Mouse (Mus musculus) CH12.LX (cell line): ENCODE measurements around the gene Rps11. TPM values are rescaled to one million over a fixed set of nuclear protein-coding genes. Genes with fewer than 3 reads are reported as not detected.

Experiments used
- DNase-seq: peaks from one replicate; pipeline ENCODE4 v3.0.0-alpha.2; 2013; ENCODE audit errors: extremely low read depth
- H3K27ac ChIP-seq: 2 replicates; pipeline ENCODE4 v1.5.1; 2012; ENCODE audit warnings: low read depth, mild to moderate bottlenecking, control low read depth, moderate library complexity; ENCODE audit not compliant: insufficient read depth
- H3K27me3 ChIP-seq: replicated peaks from 2 replicates; pipeline ENCODE3; 2012; ENCODE audit warnings: inconsistent platforms
- H3K36me3 ChIP-seq, 2 experiments: replicated peaks in 1 of 2; 2 replicates each; pipeline versions ENCODE3 to v1.6.1; 2012; ENCODE audit warnings: inconsistent platforms in 1 of 2, low read length in 1 of 2, mild to moderate bottlenecking in 1 of 2, mixed read lengths in 1 of 2, moderate library complexity in 1 of 2; ENCODE audit not compliant: control insufficient read depth in 1 of 2, insufficient read depth in 1 of 2
- H3K4me1 ChIP-seq, 2 experiments: 2 replicates each; pipeline ENCODE4 v1.6.1; 2012; ENCODE audit warnings: inconsistent platforms in 1 of 2, moderate library complexity in 1 of 2; ENCODE audit not compliant: insufficient read depth in 2 of 2, control insufficient read depth in 1 of 2
- H3K4me2 ChIP-seq: 2 replicates; pipeline ENCODE4 v1.6.1; 2012; ENCODE audit warnings: low read depth, mild to moderate bottlenecking, control low read depth; ENCODE audit not compliant: poor library complexity, insufficient read depth, severe bottlenecking
- H3K4me3 ChIP-seq, 3 experiments: fragments of 150-350 bp in 1 of 3; sonication (generic) in 1 of 3; replicated peaks in 1 of 3; 2 replicates each; pipeline versions ENCODE3 to v1.5.1; 2011 to 2012; ENCODE audit warnings: low read depth in 2 of 3, low read length in 2 of 3, mild to moderate bottlenecking in 2 of 3, moderate library complexity in 2 of 3, control low read depth in 1 of 3, improper control_type of control experiment in 1 of 3, inconsistent platforms in 1 of 3, mixed read lengths in 1 of 3; ENCODE audit not compliant: poor library complexity in 1 of 3
- H3K79me2 ChIP-seq: replicated peaks from 2 replicates; pipeline ENCODE4 v1.6.1; 2012; ENCODE audit warnings: mild to moderate bottlenecking, moderate library complexity; ENCODE audit not compliant: control insufficient read depth, poor library complexity, insufficient read depth, severe bottlenecking; ENCODE audit errors: extremely low read depth
- H3K9ac ChIP-seq: 2 replicates; pipeline ENCODE4 v1.6.1; 2012; ENCODE audit warnings: low read depth, mild to moderate bottlenecking, control low read depth, moderate library complexity; ENCODE audit not compliant: insufficient read depth
- H3K9me3 ChIP-seq: replicated peaks from 2 replicates; pipeline ENCODE3; 2012; ENCODE audit warnings: low read length, inconsistent platforms, mixed read lengths
- BHLHE40 ChIP-seq: IDR thresholded peaks from 2 replicates; pipeline ENCODE4 v1.6.1; 2011; ENCODE audit warnings: mild to moderate bottlenecking, low read depth, low read length, improper control_type of control experiment
- CTCF ChIP-seq, 2 experiments: IDR thresholded peaks in 1 of 2; conservative IDR thresholded peaks in 1 of 2; 2 replicates each; pipeline ENCODE4 v1.5.1; 2011 to 2012; ENCODE audit warnings: low read depth in 2 of 2, low read length in 2 of 2, improper control_type of control experiment in 1 of 2, inconsistent platforms in 1 of 2, mild to moderate bottlenecking in 1 of 2, moderate library complexity in 1 of 2
- E2F4 ChIP-seq: IDR thresholded peaks from 2 replicates; pipeline ENCODE4 v1.6.1; 2011; ENCODE audit warnings: low read depth, low read length, improper control_type of control experiment; ENCODE audit not compliant: insufficient replicate concordance
- ELF1 ChIP-seq: IDR thresholded peaks from 2 replicates; pipeline ENCODE4 v1.6.1; 2014; ENCODE audit warnings: low read depth, mild to moderate bottlenecking, inconsistent platforms, low read length, improper control_type of control experiment
- EP300 ChIP-seq: IDR thresholded peaks from 2 replicates; pipeline ENCODE4 v1.6.1; 2011; ENCODE audit warnings: low read length, improper control_type of control experiment
- GABPA ChIP-seq: IDR thresholded peaks from 2 replicates; pipeline ENCODE4 v1.6.1; 2012; ENCODE audit warnings: low read depth, low read length, improper control_type of control experiment, inconsistent platforms; ENCODE audit not compliant: insufficient replicate concordance
- IRF4 ChIP-seq: IDR thresholded peaks from 2 replicates; pipeline ENCODE4 v1.6.1; 2014; ENCODE audit warnings: low read depth, mild to moderate bottlenecking, inconsistent platforms, low read length, improper control_type of control experiment
- JUN ChIP-seq: IDR thresholded peaks from 2 replicates; pipeline ENCODE4 v1.6.1; 2011; ENCODE audit warnings: low read depth, mild to moderate bottlenecking, low read length, improper control_type of control experiment, moderate library complexity; ENCODE audit not compliant: insufficient read depth
- JUND ChIP-seq: conservative IDR thresholded peaks from 2 replicates; pipeline ENCODE4 v1.6.1; 2011; ENCODE audit warnings: low read depth, low read length, improper control_type of control experiment
- KAT2A ChIP-seq: IDR thresholded peaks from 2 replicates; pipeline ENCODE4 v1.6.1; 2012; ENCODE audit warnings: low read length, improper control_type of control experiment, inconsistent platforms; ENCODE audit not compliant: insufficient replicate concordance
- MAFK ChIP-seq: IDR thresholded peaks from 2 replicates; pipeline ENCODE4 v1.6.1; 2011; ENCODE audit warnings: low read length, improper control_type of control experiment; ENCODE audit not compliant: insufficient replicate concordance
- MAX ChIP-seq: IDR thresholded peaks from 2 replicates; pipeline ENCODE4 v1.6.1; 2011; ENCODE audit warnings: low read length, improper control_type of control experiment
- MAZ ChIP-seq: IDR thresholded peaks from 2 replicates; pipeline ENCODE4 v1.6.1; 2012; ENCODE audit warnings: low read depth, mild to moderate bottlenecking, inconsistent platforms, low read length, improper control_type of control experiment, moderate library complexity
- MYC ChIP-seq: IDR thresholded peaks from 2 replicates; pipeline ENCODE4 v1.6.1; 2011; ENCODE audit warnings: low read depth, mild to moderate bottlenecking, improper control_type of control experiment, low read length
- NELFE ChIP-seq: IDR thresholded peaks from 2 replicates; pipeline ENCODE4 v1.6.1; 2011; ENCODE audit warnings: low read depth, low read length, improper control_type of control experiment
- PAX5 ChIP-seq: IDR thresholded peaks from 2 replicates; pipeline ENCODE4 v1.6.1; 2012; ENCODE audit warnings: low read length, inconsistent platforms, mixed read lengths
- POLR2A ChIP-seq: IDR thresholded peaks from 2 replicates; pipeline ENCODE4 v1.6.1; 2011; ENCODE audit warnings: low read depth, mild to moderate bottlenecking, improper control_type of control experiment, low read length
- RAD21 ChIP-seq: IDR thresholded peaks from 2 replicates; pipeline ENCODE4 v1.6.1; 2011; ENCODE audit warnings: low read depth, mild to moderate bottlenecking, low read length, improper control_type of control experiment, moderate library complexity
- RCOR1 ChIP-seq: conservative IDR thresholded peaks from 2 replicates; pipeline ENCODE4 v1.6.1; 2012; ENCODE audit warnings: low read depth, mild to moderate bottlenecking, inconsistent platforms, low read length, improper control_type of control experiment
- TBP ChIP-seq: conservative IDR thresholded peaks from 2 replicates; pipeline ENCODE4 v1.6.1; 2011; ENCODE audit warnings: low read depth, low read length, improper control_type of control experiment
- UBTF ChIP-seq: IDR thresholded peaks from 2 replicates; pipeline ENCODE4 v1.6.1; 2012; ENCODE audit warnings: low read depth, mild to moderate bottlenecking, inconsistent platforms, low read length, improper control_type of control experiment, moderate library complexity
- USF1 ChIP-seq: IDR thresholded peaks from 2 replicates; pipeline ENCODE4 v1.6.1; 2014; ENCODE audit warnings: low read depth, mild to moderate bottlenecking, inconsistent platforms, low read length, improper control_type of control experiment
- USF2 ChIP-seq: conservative IDR thresholded peaks from 2 replicates; pipeline ENCODE4 v1.6.1; 2011; ENCODE audit warnings: low read depth, low read length, improper control_type of control experiment
- ZC3H11A ChIP-seq: IDR thresholded peaks from 2 replicates; pipeline ENCODE4 v1.6.1; 2012; ENCODE audit warnings: low read depth, mild to moderate bottlenecking, inconsistent platforms, low read length, improper control_type of control experiment
- ZMIZ1 ChIP-seq: IDR thresholded peaks from 2 replicates; pipeline ENCODE4 v1.6.1; 2012; ENCODE audit warnings: low read depth, mild to moderate bottlenecking, inconsistent platforms, low read length, improper control_type of control experiment
- ZNF384 ChIP-seq: IDR thresholded peaks from 2 replicates; pipeline ENCODE4 v1.6.1; 2012; ENCODE audit warnings: low read depth, low read length, improper control_type of control experiment, inconsistent platforms
- dilution Hi-C: fragments of 300-500 bp; cut with MboI; formaldehyde crosslinking; loops from 2 replicates; pipeline ENCODE4 v1.14.3; 2020; ENCODE audit warnings: low sequenced_read_pairs; ENCODE audit not compliant: extremely low pct_unique_long_range_greater_than_20kb, extremely low pct_ligation_motif_present
- in situ Hi-C: fragments of 300-500 bp; cut with MboI; formaldehyde crosslinking; loops from 3 replicates; pipeline ENCODE4 v1.14.3; 2019; ENCODE audit warnings: low sequenced_read_pairs, low pct_ligation_motif_present, low pct_unique_long_range_greater_than_20kb, mixed read lengths
- polyA plus RNA-seq: library from polyadenylated mRNA; unstranded; fragments of >175 nt; gene quantifications from 2 replicates; pipeline ENCODE4 v1.2.1, GENCODE M21; 2012; ENCODE audit warnings: low read depth; ENCODE audit not compliant: insufficient read length
- total RNA-seq, 2 experiments: library from RNA; depleted of rRNA; stranded (reverse); fragments of 300-350 nt in 1 of 2; fragments of >200 nt in 1 of 2; gene quantifications; 2 replicates each; pipeline ENCODE4 v1.2.3; 2012 to 2014

Gene Rps11
- total and polyA plus RNA-seq, 3 experiments: 898 to 1,839 (median 1,699) TPM

DNA sequence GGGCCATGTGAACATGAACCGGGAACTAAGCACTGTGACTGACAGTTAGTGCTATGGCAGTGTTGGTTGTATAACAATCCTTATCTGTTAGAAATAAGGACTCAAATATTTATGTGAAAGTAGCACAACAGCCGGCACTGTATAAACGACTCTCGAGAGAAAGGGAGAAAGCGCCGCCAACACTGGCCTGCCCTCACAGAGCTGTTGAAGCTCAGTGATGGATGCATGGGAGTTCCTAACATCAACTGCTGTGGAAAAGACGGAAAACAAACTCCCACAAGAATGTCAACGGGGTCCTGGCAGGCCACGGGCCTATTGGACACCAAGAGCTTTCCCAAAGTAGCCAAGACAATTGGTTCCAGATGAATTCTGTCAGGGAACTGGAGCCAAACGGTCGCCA, 27.1 kb upstream of the Rps11 start:
- dilution Hi-C loops: no loop called here
- Histone ChIP-seq H3K36me3 (peaks cover 0 to 40% of the 10 kb centered on the region in 2 experiments), H3K9me3 (no peaks in the 10 kb centered on the region), H3K27ac (no peak overlapping the region), H3K4me3 (no peak overlapping the region), H3K4me2 (no peak overlapping the region), H3K9ac (no peak overlapping the region), H3K79me2 (no peaks in the 10 kb centered on the region), H3K4me1 (peaks cover 5 to 38% of the 10 kb centered on the region in 2 experiments), H3K27me3 (no peaks in the 10 kb centered on the region)
- in situ Hi-C loops: no loop called here
- no peak for DNase-seq
- no peak for TF ChIP-seq MYC
- TF ChIP-seq E2F4: no peak
- TF ChIP-seq BHLHE40: no peak
- TF ChIP-seq MAFK: no peak
- no peak for TF ChIP-seq RCOR1
- no peak for TF ChIP-seq USF1
- TF ChIP-seq USF2: no peak
- no peak for TF ChIP-seq TBP
- no peak for TF ChIP-seq UBTF
- no peak for TF ChIP-seq PAX5
- TF ChIP-seq EP300: no peak

DNA sequence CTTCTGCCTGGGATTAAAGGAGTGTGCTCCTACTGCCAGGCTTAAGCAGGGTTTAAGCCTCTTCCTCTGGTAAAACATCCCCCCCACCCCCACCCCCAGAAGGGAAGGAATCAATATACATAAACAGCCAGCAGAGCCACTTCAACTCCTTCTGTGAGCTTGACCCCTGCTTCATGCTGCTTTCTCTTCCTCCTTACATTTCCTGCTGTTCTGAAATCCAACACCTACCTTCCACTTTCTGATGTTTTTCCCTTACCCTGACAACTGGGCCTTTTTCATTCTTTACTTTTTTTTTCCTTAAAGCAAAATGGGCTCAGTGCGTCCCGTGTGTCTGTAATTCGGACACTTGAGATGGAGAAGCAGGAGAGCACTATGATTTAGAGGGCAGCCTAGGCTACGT, 26.1 kb upstream of the Rps11 start:
- no peak for DNase-seq
- H3K9me3 ChIP-seq: no peaks in the 10 kb centered on the region
- H3K27me3 ChIP-seq: no peaks in the 10 kb centered on the region
- TF ChIP-seq MYC (no peak), IRF4 (no peak), KAT2A (no peak), ZNF384 (no peak), NELFE (no peak), ELF1 (no peak), JUN (no peak), TBP (no peak), UBTF (no peak), POLR2A (no peak), BHLHE40 (no peak), ZC3H11A (no peak), RAD21 (no peak), ZMIZ1 (no peak), RCOR1 (no peak), MAX (no peak), GABPA (no peak), CTCF (conservative IDR thresholded peaks at IDR 0.05 in 1 of 2, IDR thresholded peaks at IDR 0.05 in 1 of 2; ENCODE audit: low read depth in 2 of 2, low read length in 2 of 2) (no peak), MAZ (no peak), JUND (no peak)
- no peak overlapping the region for H3K9ac ChIP-seq
- H3K4me3 ChIP-seq: no peak overlapping the region
- dilution Hi-C loops (no loop called here), in situ Hi-C loops (no loop called here)
- no peak overlapping the region for H3K4me2 ChIP-seq
- no peak overlapping the region for H3K27ac ChIP-seq
- no peaks in the 10 kb centered on the region for H3K79me2 ChIP-seq
- H3K36me3 ChIP-seq: peaks cover 0 to 45% of the 10 kb centered on the region in 2 experiments
- H3K4me1 ChIP-seq: peaks cover 5 to 35% of the 10 kb centered on the region in 2 experiments
